Mouse (Mus musculus): ENCODE results near the gene Zswim4. TPM values are rescaled to one million over a fixed set of nuclear protein-coding genes. Genes with fewer than 3 reads are reported as not detected.
"Not testable (repeated sequence)": the region's sequence is repeated elsewhere in the genome, so short reads cannot be mapped to it uniquely, and the experiment has no call there.

Gene Zswim4
- total RNA-seq (2022) = 10 to 100 TPM; 12.9 to 13.8 (median 13.3) TPM

DNA sequence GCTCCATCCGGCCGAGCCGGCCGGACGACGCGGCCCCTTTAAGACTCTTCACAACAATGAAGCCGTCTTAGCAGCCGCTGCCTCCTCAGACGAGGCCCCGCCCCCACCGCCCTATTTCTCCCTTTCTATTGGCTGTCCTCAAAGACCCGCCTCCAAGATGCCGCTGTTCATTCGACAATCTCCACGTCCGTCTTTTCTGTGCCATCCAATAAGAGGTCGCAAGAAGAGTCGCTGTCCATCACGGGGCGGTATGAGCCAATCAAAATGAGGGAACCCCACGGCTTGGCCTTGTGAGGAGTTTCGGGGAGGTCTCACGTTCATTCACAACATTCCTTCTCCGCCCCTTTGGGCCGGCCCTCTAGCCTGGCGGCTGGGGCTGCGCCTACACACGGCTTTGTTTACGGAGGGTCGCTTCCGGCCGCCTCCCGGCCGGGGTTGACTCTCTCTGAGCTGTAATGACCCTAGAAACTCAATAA, at the start of gene Zswim4:
TSS of gene Zswim4 (minus strand) at position 58 of the 476 bp plus-strand sequence.
- peak; percentile 99 for DNase-seq (ENCODE audit: low spot score in 2 of 2)

DNA sequence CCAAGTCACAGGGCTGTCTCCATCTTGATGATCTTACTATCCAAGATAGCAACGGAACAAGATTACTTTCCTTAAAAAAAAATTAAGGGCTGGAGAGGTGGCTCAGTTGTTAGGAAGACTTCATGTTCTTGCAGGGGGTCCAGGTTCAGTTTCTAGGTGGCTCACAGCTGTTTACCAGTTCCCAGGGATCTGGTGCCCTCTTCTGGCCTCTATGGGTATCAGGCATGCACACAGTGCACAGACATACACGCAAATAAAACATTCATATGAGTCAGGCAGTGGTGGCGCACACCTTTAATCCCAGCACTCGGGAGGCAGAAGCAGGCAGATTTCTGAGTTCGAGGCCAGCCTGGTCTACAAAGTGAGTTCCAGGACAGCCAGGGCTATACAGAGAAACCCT, 48.8 kb upstream of the Zswim4 start:
- DNase-seq (ENCODE audit: low spot score in 2 of 2) = not testable (repeated sequence)

DNA sequence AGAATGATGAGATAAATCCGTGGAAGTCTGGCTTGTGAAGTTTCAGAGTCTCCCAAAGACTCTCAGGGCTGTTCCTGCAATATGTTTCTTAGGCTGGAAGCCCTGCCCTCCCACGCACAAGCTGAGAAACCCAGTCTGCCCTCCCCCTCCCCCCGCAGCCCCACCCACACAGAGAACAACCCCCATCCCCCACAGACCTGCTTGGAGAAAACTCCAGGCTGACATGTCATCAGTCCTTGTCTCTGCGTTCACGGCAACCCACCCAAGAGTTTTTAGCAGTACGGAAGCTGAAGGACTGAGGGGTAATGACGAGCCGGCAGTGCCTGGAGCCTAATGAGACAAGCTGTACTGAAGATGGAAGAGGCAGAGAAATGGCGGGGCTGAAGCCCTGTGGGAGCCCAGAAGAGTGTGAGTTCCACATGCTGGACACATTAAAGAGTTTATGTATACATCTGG, 47.8 kb upstream of the Zswim4 start:
- DNase-seq (ENCODE audit: low spot score in 2 of 2) = no peak

DNA sequence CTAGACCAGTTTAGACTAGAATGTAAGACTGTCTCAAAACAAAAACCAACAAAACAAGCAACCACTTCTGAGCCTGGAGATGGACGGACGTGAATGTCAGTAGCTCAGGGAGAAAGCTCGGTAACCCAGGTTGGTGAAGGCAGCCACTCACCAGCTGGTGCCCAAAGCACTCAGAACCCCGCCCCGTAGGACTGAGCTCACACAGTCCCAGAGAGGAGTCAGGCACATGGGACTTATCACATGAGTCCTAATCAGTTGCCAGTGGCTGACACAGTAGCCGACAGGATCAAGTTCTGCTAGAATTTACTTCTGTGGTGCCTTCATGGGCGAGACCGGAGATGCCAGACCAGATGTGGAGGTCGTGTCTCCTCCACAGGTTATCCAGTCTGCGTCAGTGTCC, 43.9 kb upstream of the Zswim4 start:
- DNase-seq (ENCODE audit: low spot score in 2 of 2) = no peak

DNA sequence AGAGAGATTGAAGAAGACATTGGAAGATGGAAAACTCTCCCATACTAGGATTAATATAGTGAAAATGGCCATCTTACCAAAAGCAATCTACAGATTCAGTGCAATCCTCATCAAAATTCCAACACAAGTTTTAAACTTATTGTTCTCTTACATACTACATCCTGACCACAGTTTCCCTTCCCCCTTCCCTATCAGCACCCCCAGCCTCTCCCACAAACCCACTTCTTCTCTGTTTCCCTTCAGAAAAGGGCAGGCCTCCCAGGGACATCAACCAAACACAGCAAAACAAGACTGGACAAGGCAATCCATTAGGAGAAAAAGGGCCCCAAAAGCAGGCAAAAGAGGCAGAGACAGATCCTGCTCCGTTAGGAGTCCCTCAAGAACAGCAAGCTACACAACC, 39.6 kb upstream of the Zswim4 start:
- DNase-seq (ENCODE audit: low spot score in 2 of 2) = no peak

DNA sequence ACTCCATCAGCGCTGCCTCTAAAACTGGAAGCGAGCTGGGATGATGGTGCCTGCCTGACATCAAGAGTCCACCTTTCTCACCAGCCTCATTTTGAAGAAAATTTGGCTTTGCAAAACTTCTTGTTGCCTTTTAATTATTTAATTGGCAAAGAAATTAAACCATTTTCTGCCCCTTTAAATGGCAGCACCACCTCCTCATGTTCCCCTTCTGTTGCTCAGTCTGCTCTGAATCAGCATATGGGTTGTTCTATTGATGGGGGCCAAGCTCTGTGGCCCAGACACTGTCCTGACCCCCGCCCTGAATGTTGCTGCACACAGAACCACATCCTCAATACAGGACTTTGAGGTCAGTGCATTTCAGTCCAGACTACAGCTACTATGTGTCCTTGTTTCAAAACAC, 37.1 kb upstream of the Zswim4 start:
- no peak for DNase-seq (ENCODE audit: low spot score in 2 of 2)

DNA sequence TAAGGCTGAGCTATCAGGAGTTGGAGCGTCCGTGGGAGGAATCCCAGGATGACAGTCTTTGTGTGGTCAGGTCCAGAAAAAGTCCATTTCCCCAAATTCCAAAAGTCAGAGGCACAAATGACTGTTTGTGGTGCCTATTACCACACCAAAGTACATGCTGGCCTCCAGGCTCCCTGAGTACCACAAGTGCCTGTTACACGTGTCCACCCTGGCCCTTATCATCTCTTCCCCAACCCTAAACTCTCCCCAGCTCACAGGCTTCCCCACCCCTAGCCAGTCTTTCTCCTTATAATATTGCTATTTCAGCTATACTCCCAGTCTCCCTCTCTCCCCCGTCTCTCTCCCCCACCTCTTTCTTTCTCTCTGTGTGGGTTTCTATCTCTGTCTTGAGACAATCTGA, 35.4 kb upstream of the Zswim4 start:
- DNase-seq (ENCODE audit: low spot score in 2 of 2) = no peak

DNA sequence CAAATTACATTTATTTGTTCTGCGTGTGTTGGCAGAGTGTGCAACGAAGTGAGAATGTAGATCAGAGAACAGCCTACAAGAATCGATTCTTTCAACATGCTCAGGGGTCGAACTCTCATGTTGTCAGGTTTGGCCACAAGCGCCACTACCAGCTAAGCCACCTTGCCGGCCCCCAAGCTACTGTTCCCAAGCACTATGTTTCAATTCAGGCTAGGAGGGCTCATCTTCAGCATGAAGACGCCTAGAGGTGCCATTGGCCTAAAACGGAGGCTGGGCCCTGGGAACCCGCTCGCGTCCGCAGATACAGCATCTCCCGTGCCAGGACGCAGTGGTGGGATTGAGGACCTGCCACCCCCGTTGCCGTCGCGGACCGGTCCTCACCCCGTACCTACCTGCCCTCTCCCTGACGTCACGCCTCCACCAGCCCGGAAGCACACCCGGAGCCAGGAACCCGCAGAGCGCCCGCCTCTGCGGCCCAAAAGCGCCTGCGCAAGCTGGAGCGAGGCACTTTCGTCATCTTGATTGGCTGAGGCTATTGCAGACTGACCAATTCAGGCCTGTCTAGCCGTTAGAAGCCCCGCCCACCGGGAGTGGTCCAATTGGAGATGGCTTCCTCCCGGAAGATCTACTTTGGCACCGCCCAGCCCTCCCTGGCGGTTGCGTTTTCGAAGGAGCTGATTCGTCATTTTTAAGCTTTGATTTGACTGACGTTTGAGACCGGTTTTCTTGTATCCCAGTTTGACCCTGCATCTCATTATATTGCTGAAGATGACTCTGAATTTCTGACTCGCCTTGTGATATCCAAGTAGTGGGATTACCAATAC, 33.3 kb upstream of the Zswim4 start, which contains the start of gene Ccdc130:
TSS of gene Ccdc130 (minus strand) at position 431 of the 824 bp plus-strand sequence.
- peak; percentile 93 to 100 for DNase-seq (ENCODE audit: low spot score in 2 of 2)

DNA sequence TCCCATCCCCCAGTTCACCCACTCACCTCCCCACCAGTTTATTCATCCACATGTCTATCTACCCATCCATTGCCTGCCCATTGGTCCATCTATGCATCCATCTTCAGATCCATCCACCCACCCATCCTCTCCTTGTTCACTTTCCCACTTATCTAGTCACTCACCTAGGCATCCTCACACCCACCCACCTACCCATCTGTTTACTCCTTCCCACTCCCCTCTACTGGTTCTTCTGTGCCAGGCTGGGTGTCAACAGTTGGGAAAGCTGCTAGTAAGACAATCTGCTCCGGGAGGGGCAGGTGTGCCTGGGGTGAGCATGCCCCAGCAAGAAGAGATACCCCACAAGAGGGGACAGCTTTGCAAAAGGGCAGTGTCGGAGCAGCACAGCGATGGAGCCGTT, 24.2 kb upstream of the Zswim4 start:
- DNase-seq (ENCODE audit: low spot score in 2 of 2) = peak in 1 of 2 experiments; percentile 65

DNA sequence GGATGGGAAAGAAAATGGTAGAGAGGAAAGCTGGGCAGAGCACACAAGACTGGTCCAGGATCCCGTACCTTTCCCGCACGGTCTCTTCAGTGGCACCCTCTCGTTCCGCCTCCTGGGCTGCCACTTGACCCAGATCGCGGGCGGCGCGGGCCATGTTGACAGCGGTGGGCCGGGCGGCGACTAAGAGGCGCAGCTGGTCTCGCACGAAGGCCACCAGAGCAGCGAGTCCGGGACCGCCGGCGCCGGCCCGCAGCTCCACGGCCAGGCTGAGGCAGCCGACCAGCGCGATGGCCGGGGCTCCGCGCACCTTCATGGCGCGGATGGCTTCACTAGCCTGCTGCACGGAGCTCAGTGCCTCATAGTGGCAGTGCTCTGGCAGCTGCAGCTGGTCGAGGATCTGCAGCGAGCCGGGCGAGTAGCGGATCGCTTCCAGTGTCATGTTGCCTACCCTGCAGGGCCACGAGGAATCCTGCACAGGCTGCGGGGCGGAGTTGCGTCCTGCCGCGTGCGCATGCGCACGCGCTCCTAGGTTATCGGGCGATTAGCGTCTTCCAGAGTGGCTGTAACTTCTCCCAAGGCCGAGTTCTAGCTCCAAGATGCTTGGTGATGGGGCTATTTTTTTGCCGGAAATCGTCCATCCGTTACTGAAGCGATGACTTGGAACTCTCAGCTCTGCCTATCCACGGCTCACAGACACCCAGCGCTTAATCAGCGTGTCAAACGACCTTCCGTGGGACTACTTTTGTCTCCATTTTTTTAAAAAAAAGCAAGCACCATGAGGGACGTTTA, 20.2 kb upstream of the Zswim4 start, which contains the start of gene Mri1:
TSS of gene Mri1 (minus strand) at position 505 of the 789 bp plus-strand sequence.
- DNase-seq (ENCODE audit: low spot score in 2 of 2) = peak; percentile 55 to 72

DNA sequence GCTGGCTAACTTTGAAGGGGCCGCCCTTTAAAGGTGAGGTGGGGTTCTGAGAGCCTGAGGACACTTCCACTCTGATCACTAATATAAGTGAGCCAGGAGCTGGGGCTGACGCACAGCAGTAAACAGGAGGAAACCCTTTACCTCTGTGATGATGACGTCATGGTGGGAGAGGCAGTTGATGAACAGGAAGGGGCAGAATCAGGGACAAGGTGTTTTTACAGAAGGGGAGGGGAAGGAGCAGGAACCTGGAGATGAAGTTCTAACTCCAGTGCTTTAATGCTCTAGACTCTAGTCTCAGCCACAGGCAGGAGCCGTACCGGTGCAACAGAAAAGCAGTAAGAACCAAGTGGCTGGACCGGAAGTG, 19.6 kb upstream of the Zswim4 start:
- no peak for DNase-seq (ENCODE audit: low spot score in 2 of 2)

DNA sequence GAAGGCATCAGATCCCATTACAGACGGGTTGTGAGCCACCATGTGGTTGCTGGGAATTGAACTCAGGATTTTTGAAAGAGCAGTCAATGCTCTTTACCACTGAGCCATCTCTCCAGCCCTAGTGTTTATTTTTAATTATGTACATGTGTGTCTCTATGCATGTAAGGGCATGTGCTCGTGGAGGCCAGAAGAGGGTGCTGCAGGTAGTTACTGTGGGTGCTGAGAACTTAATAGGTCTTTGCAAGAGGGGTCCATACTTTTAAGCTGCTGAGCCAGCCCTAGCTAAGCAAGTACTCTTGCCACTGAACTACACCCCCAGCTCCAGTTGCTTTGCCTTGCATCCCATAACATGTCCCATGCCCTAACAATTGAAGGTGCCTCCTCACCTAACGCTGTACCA, 19.0 kb upstream of the Zswim4 start:
- no peak for DNase-seq (ENCODE audit: low spot score in 2 of 2)

DNA sequence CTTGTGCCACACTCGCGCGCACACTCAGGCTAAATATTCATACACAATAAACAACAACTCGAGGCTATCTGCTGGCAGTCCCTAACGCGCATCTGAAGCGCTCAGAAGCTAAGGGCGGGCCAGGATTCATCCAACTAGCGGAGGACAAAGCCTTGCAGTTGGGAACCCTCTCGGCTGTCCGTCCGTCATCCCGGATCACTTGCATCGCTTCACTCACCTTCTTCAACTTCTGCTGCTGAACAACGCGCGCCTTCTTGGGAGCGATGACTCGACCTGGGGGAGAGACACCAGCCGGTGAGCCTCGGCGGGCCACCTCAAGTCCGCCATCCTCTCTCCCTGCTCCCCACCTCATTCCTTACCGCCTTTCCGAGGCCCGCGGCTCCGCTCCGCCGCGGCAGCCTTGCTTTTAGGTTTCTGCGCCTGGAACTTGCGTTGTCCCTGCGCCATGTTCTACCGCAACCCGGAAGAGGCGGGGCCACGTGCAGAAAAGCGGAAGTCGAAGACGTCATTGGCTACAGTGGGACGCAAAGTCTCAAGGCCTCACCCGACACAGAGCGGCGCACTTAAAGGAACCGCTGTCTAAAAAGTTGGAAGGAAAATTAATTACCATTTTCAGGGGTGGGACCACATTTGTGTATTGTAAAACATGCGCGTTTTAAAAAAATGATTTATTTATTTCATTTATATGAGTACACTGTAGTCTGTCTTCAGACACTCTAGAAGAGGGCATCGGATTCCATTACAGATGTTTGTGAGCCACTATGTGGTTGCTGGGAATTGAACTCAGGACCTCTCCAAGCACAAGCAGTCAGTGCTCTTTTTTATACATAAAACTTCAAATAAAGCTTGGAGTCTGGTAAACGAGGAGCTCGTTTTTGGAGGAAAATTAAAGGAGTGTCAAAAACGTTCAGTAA, 12.7 kb upstream of the Zswim4 start, which contains the start of gene D8Ertd738e:
TSS of gene D8Ertd738e (minus strand) at position 463 of the 914 bp plus-strand sequence.
- peak; percentile 70 to 83 for DNase-seq (ENCODE audit: low spot score in 2 of 2)

DNA sequence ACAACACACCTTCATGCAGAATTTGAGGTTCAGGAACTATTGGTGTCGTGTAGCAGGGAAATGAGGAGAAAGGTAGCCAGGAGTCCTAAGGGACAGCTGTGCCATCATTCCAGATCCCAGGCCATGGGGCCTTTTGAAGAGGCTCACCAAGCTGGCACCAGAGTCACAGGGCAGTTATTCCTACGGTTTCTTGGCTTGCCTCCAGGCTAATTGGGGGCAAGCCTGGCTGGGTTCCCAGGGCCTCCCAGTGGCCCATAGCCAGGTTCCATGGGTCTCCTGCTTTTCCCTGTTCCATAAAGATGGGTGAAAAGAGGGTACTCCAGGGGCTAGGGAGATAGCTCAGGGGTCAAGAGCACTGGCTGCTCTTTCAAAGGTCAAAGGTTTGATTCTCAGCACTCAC, 5.0 kb upstream of the Zswim4 start:
- no peak for DNase-seq (ENCODE audit: low spot score in 2 of 2)

DNA sequence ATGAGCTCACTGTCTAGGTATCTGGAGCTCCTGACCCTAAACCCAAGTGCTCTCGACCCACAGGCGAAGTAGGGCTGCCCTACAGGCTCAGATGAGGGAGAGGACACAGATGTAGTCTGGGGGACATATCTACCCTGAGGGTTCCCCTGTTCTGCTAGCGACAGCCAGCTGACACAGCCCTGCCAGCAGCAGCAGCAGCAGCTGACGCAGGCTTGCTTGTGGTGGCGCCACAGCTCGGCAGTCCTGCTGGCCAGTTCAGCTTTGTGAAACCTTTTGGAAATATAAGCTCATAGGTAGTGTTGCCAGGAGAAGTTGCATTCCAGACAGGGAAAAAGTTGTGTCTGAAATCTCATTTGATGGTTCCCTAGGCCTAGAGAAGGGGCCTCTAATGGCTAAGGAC, 4.3 kb upstream of the Zswim4 start:
- no peak for DNase-seq (ENCODE audit: low spot score in 2 of 2)

DNA sequence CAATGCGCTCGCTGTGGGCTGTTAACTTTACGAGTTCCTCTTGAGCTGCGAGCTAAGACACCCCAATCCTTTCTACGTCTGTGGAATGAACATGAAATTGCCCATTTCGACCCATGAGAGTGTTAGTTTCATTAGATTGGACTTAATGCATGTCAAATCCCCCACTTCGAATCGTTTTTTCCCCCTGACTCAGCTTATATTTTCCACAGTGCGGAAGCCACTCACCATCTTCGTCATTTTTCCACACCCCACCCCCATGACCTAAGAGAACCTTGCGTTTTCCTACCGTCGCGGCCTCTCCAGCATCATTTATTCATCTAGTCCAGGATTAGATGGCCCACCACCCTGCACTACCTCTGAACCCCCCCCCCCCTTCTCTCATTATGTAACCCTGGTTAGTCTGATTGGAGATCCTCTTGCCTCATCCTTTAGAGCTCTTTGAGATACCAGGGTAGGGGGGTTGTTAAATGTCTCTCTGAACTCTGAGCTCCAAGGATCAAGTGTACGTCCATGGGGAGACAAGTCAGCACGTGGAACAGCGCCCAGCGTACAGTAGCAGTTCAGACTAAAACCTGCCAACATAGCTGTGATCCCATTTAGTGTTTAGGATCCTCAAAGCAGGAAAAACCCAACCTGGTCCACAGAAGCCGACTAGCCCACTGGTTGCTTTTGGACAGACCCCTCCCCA, 831 bp upstream of the Zswim4 start:
- DNase-seq (ENCODE audit: low spot score in 2 of 2) = no peak

DNA sequence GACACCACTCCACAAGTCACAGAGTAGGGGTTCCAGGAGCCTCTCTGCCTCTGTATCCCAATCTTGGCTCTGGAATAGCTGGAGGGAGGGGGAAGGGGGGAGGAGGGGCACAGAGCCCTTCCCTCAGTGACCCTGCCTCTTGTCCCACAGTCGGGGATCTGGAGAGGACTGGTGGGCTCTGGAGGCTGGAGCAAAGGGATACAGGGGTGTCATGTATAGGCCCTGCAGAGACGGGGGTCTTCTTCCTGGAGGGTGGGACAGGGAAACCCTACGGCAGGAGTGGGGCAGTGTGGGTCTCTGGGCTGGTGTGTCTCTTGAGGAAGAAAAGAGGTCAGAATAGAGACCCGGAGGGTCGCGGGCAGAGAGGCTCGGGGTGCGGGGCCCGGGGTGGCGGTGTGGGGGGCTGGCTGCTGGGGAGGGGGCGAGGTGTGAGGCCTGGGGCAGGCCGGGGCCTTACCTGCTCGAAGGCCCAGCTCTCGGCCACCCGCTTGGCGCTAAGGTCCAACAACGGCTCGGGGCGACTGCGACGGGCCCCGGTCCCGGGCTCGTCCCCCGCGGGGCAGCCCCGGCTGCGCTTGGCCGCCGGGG, 351 bp downstream of the Zswim4 start:
- DNase-seq (ENCODE audit: low spot score in 2 of 2) = no peak

DNA sequence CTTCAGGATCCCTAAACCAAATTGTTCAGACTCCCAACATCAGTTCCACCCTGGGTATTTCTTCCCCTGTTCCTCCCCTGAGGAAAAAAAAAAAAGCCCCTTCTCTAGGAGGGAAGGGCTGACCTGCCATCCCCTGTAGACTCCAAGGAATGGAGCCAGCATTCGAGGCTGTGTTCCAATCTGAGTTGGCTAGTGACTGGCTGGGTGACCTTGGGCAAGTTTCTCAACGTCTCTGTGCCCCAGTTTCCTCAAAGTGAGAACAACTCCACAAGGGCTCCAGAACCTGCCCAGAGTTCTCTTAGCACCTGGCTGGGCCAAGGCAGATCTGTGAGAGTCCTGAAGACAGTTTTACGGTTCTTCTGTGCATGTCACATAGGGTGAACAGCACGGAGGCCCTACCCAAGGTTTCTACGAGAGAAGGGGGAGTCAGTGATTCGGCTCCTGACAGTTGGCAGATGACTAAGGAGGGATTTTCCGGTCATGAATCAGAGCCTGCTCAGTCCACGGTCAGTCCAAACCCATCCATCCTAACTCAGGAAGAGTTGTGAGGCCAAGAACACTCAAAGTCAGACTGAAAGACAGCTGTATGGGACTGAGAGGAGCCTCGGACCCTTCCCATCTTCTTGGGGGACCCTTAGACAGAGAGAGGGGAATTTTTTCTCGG, 977 bp downstream of the Zswim4 start:
- DNase-seq (ENCODE audit: low spot score in 2 of 2) = no peak

DNA sequence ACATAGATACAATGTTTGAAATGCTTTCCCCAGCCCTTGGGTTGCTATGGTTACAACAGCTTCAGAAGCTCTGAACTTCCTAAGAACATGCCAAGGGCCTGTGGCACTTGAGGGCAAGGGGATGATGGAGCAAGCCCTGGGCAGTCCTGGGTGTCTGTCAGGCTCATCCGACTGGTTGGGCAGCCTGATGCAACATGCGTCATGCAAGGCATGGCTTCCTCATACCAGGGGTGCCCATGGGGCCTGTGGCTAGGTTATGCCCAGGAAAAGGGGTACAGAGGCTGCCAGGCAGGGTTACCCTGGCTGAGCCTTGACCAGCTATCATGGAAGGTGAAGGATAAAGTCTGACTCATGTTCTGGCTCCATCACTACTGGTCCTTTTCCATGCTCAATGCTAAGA, 3.8 kb downstream of the Zswim4 start:
- no peak for DNase-seq (ENCODE audit: low spot score in 2 of 2)

DNA sequence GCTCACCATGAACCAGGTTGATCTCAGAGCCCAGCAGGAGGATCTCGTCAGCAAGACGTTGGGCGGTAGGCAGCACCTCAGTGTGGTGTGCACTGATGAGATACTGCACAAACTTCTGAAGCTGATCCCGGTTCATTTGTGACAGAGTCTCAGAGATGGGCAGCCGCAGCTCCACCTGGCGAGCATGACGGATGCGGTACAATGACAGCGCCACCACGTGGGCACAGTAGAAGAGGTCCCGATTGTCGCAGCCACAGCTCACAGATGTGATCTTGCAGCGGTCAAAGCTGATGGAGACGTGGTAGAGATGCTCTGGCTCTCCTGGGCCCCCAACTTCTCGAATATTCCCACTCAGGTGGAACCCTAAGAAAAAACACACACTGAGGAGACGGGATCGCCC, 6.1 kb downstream of the Zswim4 start:
- no peak for DNase-seq (ENCODE audit: low spot score in 2 of 2)
